Mouse (Mus musculus) v-Abl transformed pro-B cells (cell line): ENCODE data around the gene Gpr26.

Experiments
- in situ Hi-C, 2 experiments: fragments of 400-800 bp; cut with MboI; formaldehyde crosslinking; loops; one replicate each; pipeline ENCODE4 v1.15.1; 2025; ENCODE audit not compliant: unreplicated experiment in 2 of 2

Gpr26 gene

DNA sequence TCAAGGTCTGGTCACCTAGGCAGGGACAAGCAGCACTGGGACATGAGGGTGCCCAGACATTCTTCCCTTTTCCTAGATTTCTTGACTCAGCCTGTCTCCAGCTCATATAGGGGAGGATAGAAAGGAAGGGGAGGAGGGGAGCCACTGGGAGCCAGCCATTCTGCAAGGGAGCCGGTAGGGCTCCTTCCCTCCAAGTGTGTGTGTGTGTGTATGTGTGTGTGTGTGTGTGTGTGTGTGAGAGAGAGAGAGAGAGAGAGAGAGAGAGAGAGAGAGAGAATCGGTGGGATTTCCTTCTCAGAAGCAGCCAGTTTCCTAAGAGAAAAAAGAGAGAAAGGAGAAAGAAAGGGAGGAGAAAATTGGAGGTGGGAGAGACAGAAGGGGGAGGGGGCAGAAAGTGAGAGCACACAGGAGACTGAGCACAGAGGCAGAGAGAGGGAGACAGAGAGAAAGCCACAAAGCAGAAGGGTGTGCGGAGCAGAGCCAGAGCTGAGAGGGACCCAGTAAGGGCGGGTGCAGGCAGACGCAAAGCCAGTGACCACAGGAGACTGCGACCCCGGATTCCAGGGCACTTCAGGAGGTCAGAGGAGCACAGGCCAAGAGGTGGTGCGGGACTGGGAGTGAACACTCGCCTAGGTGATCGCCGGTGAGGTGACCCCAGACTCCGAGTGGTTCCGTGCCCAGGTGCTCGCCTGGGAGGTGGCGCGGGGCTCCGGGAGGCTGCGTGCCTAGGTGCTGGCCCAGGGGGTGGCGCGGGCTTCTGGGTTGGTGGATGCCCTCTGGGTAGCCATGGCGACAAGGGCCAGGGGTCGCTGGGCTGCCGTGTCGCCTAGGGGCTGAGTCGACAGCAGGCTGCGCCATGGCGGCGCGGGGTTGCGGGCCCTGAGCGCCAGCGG lies at the start of gene Gpr26:
Gpr26 (plus strand) TSS at position 438 of the 893 bp plus-strand sequence.
- in situ Hi-C loops = no loop called here

DNA sequence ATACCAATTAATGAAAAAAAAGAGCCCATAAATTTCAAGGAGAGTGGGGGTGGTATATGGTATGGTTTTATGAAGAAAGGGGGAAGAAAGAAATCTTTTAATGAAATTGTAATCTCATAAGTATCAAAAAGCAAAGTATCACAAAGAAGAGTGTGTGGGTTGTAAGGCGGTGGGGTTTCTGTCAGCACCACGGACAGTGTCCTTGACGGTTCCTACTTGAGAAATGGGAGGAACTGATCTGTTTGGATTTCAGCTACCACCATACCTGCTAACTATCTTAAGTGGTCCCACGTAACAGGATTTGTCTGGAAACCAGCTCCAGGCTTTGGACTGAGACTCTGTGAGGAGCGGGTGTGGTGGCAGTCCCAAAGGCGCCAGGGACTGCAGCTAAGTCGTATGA lies 48.9 kb upstream of the Gpr26 start:
- in situ Hi-C loops = loop anchor here in 1 of 2 experiments (25.0 kb wide), 1 partner anchor 570 kb away; no protein-coding TSS in a partner anchor

DNA sequence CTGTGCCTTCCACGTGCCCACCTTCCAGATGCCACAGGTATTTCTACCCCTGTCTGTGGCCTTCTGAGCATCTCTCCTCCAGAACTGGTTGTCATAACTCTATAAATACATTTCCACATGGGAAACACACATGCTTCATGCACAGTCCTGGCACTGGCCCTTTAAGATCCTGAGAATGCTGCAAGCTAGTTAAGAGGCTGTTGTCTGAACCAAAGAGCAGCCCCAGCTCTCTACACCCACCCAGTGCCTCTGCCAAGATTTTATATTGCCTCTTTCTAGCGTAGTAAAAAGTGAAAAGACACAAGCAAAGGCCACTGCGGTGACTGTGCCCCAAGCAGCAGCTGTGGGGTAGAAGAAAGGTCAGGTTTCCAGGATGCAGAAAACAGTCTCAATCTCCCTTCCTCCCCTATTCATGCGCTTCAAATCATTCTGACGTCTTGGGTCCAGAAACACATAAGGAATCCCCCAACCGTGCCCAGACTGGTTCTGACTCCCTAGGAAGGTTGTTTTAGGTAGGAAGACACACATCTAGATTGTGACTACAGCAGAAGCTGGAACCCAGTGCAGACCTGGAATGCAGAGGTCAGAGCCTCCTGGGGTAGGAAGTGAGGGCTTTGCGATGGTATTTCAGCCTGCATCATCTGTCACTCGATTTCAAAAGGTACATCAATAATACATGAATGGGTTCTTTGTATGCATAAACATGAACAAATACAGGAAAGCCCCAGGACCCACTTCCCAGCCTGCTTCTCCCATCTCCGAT lies 38.8 kb upstream of the Gpr26 start:
- in situ Hi-C loops = no loop called here

DNA sequence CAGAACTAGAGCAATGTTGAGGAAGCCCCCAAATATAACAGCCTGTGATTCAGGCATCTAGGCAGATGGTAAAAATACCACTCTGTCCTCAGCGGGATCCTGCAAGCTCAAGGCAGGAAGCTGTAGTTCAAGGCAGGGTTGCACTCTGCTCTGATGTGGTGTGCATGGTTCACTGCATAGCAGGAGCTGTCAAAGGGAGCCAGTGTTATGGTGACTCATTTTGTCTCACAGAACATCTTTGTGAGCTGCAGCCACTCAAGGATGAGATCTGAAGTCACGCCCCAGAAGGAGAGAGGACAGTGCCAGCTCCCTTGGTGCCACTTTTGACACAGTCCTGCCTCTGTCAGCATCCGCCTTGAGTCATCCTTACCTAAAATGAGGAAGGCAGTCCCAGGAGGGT lies 28.6 kb upstream of the Gpr26 start:
- in situ Hi-C loops = no loop called here

DNA sequence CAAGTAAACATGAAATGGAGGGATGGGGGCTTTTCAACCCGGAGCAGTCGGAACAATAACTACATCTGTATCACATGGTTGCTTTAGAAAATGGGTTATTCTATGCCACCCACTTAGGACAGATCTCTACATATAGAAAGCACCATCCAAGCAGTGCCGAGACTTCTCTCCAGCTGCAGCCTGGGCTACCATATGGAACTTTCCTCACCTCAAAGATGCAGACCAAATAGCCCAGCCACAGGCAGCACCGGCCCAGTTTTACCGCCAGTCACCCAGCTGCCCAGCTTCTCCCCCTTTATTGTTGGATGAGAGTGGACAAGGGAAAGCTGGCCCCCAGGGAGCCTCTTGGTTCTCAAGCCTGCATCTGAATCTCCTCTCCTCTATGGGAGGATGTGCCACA lies 15.1 kb upstream of the Gpr26 start:
- in situ Hi-C loops = no loop called here

DNA sequence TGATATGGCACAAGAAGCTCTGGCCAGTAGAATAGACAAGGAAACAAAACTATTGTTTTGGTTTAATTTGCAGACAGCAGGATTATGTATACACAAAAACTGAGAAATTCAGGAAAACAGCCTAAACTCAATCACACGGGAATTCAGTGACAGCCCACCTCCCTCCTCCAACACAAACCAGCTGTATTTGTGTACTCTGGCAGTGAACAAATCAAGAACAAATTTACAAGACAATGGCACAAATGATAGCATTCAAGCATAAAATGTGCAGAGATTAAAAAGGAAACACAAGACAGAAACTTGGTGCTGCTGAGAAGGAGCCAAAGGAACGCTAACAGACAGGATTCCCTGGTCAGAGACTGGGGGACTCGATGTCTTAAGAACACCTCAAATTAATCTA lies 12.9 kb upstream of the Gpr26 start:
- in situ Hi-C loops = no loop called here

DNA sequence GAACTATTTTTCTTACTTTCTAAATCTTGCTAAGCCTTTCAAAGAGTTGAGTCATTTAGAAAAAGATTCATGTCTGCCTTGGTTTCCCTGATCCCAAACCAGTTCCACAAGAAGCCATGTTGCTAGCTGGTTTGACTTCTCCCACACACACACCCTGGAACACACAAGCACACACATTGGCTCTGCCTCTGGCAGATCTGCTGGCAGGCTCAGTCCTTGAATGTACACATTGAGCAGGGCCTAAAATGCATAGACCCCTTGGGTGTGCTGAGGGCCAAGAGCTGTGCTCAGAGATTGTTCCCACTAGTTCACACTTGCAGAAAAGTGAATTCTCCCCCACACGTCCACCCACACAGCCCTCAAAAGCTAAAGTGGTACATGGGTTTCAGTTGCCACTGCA lies 7.6 kb upstream of the Gpr26 start:
- in situ Hi-C loops = no loop called here

DNA sequence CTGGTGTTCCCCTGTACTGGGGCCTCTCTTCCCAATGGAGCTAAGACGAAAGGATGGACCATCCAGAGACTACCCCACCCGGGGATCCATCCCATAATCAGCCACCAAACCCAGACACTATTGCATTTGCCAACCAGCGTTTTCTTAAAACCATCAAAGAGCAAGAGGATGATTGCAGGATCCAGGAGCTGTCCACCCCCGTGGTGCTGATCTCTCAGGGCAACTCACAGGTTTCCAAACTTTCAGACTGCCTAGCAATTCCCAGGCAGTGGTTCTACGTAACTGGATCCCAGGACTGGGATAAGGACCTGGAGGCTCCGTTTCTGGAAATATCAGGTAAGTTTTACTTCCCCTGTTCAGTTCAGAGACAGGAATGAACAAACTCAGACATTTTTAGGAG lies 5.7 kb upstream of the Gpr26 start:
- in situ Hi-C loops = no loop called here

DNA sequence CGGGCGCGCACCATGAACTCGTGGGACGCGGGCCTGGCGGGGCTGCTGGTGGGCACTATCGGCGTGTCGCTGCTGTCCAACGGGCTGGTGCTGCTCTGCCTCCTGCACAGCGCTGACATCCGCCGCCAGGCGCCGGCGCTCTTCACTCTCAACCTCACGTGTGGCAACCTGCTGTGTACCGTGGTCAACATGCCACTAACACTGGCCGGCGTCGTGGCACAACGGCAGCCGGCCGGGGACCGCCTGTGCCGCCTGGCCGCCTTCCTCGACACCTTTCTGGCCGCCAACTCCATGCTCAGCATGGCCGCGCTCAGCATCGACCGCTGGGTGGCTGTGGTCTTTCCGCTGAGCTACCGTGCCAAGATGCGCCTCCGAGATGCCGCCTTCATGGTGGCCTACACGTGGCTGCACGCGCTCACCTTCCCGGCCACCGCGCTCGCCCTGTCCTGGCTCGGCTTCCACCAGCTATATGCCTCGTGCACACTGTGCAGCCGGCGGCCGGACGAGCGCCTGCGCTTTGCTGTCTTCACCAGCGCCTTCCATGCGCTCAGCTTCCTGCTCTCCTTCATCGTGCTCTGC lies 745 bp downstream of the Gpr26 start:
- in situ Hi-C loops = no loop called here

DNA sequence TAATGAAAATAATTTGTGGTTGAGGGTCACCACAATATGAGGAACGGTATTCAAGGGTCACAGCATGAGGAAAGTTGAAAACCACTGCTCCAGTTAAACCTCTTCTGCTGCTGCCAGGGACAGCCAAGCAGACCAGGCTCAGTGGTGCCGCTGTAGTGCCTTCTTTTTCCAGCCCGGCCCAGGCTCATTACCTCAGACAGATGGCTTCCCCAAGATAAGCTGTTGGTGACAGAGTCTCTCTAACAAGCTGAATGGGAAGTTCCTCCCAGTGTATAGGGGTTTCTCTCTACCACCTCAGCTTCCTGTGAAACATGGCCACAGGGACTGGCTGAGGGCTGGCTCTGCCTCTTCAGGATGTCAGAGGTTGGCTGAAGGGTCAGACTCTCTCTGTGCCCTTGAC lies 4.0 kb downstream of the Gpr26 start:
- in situ Hi-C loops = no loop called here

DNA sequence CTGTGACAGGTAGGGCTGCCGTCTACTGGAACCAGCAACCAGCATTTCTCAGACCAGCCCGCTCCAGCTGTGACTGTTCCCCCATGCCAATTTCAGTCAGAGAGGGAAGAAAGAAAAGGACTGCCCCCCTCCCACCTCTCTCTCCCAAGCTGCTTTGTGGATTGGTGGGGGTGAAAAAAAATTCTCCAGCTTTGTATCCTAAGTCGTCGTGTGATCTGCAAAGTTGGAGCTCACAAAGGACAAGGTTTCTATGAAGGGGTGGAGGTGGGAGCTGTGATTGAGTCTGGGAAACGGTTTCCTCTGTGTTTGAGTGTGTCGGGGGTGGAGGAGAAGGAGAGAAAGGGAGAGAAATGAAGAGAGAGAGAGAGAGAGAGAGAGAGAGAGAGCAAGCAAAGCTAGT lies 9.6 kb downstream of the Gpr26 start:
- in situ Hi-C loops = no loop called here

DNA sequence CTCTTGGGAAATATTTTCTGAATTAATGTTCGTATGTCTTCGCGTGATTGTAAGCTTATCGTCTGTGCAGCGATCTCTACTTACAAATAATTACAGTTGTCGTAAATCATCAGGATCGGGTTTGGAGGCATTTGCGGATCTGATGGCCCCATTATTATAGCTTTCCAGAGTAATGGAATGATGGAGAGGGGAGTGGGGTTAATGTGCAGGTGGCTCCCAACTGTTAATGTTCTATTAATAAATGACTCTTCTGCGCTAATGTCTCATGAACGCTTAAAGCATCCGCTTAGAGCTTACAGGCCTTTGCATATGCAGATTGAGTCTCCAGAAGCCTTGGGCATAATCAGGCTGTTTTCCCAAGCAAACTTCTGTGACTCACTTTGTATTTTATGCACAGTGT lies 12.3 kb downstream of the Gpr26 start:
- in situ Hi-C loops = no loop called here

DNA sequence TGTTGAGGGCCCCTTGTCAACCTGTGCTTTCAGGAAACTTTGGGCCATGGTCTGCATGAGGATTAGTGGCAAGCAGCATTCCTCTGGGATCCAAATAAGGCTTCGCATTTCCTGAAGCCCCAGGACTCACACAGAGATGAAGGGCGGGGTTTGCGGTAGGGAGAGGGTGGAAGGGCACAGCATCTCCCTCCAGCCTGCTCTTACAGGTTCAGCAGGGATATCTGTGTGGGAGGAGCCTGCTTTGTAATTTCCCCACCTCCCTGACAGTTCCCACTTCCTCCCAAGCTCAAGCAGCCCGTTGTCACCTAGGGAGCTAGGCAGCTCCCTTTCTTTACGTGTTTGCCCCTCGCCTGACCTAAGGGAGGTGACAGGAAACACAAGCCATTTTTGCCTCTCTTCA lies 22.8 kb downstream of the Gpr26 start:
- in situ Hi-C loops = no loop called here

DNA sequence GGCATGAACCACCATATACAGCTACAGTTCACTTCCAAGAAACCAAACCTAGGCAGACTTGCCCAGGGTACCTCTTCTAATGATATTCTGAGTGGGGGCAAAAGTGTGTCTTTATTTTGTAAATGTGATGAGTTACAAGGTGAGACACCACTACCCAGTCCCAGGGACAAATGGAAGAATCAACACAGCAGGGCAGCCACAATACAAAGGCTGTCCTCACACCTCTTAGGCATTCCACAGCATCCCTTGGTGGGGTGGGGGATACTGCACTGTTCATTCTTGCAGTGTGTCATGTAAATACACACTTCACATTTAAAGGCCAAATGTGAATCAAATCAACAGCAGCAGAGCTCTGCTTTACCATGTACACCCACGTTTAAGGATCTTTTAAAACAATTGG lies 26.0 kb downstream of the Gpr26 start:
- in situ Hi-C loops = no loop called here

DNA sequence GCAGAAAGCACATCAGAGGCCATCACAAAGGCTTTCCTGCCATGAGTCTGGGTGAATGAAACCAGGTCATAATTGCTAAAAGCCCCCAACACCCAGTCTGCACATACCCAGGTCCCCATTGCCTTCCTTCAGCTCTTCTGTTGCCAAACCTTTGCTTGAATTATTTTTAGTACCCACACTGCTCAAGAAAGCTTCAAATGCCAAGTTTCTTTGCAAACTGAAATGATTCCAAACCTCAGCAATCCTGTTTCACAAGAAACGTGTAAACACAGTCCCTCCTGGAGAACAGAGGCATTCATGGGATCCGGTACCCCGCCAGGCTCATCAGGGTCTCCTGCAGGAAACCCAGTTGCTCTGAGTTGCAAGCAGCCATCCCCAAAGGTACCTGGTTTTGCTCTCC lies 26.6 kb downstream of the Gpr26 start:
- in situ Hi-C loops = no loop called here

DNA sequence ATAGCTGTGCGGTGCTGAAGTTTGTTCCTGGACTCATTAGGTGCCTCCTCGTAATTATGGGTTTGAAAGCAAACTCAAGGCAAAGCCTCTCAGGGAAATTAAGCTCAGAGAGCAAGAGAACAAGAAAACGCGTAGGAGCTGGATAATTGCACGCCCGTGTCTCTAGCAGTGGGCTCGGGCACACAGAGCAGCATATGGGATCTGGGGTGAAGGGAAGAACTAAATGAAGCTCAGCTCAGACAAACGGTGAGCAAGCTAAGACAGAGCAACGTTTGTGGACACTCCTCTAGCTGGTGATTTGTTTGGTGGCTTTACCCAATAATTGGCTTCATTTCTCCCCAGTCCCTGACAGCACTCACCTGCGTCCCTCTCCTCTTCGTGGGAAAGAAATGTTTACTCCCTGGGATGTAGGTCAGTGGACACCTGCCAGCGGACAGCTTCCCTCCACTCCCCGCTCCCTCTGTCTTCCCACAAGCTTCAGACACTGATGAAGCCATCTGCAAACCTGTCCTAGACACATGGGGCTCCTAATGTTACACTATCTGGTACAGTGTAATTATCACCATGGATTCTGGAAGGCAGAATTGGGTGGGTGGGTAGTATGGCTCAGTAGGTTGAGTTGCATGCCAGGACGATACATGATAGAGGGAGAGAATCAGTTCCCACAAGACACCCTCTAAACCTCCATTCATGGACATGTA lies 39.9 kb downstream of the Gpr26 start:
- in situ Hi-C loops = no loop called here

DNA sequence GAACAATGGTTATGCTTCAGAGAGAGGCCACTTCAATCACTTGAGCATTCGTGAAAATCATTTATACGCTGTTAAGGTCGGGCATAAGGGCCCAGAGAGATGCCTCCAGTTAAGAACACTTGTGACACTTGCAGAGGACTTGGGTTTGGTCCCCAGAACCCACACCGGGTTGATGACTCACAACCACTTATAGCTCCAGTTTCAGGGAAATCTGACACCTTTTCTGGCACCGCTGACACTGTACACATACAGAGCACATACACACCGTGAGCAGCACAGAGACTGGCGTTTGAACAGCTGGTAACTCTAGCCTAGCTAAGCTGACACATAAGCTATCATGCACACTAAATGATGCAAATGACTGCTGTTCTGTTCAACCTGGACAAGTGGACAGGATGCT lies 42.7 kb downstream of the Gpr26 start:
- in situ Hi-C loops = no loop called here

DNA sequence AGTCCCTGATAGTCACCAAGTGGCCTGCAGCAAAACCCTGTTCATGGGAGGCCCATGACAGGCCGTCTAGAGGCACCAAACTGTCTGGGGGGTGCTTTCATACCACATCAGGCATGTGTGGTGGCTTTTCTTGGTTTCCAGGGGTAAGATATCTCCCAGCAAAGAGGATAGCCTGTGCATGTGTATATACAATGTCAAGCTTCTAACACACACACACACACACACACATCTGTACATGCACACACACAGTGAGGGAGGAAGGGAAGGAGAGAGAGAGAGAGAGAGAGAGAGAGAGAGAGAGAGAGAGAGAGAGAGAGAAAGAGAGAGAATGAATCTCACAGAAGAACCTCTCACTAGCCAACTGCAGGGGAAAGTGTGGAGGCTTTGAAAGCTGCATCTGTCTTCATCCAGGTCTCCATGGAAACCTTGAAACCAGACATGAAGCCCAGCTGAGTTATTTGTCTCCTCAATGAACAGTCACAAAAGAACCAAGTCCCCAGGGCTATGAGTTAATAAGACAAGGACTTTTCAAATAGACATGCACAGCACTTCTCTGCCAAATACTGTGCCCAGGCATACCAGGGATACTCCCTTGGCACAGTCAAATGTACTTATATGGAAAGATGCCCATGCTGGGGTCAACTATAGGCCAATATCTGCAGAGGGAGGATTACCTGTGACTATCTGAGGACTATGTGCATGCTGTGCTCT lies 46.9 kb downstream of the Gpr26 start:
- in situ Hi-C loops = no loop called here

DNA sequence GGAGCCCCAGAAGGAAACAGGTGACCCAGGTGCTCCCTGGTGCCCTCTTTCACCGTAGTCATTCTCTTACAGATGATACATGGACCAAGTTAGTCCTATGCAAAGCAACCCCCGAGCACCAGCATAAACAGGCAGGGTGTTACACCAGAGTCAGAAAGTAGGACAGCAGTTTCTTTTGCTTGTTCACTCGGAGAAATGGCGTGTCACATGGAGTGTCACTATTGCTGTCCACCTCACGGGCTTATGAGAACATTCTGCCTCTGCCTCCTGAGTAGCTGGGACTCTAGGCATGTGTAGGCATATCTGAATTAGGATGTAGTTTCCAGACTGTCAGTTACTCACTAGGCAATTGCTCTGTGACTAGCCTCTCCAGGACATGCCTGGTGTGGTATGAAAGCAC lies 47.7 kb downstream of the Gpr26 start:
- in situ Hi-C loops = no loop called here

DNA sequence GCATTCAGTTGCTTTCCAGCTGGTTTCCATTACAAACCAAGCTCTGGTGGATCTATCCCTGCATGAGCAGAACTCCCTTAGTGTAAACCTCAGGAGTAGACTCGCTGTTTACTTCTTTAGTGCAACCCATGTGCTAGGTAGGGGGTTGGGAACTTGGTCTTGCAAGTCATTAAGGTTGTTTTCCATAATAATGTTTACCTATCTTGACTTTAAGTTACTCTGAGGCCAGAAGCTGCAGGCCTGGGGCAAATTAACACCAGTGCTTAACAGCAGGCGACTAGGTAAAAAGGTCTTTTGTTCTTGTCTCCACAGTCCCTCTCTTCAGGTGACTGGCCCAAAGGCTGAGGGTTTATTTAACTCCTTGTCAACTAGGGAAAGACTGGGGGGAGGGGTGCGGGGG lies 48.9 kb downstream of the Gpr26 start:
- in situ Hi-C loops = no loop called here
